Mouse (Mus musculus) limb, embryonic 13.5 days (tissue): ENCODE results near the gene Tiam1. TPM values are rescaled to one million over a fixed set of nuclear protein-coding genes. Genes with fewer than 3 reads are reported as not detected.

Experiments used
- ATAC-seq: fragments of 200-750 bp; cut with Nextera tagmentation; 2 replicates; pipeline ENCODE4 v1.8.0; 2017; ENCODE audit warnings: low read depth, moderate number of reproducible peaks, moderate TSS enrichment; ENCODE audit not compliant: low FRiP score
- H3K27ac ChIP-seq: fragments of 300-500 bp; sonication (generic); 2 replicates; pipeline ENCODE4 v1.5.1; 2015; ENCODE audit warnings: inconsistent platforms, mild to moderate bottlenecking, moderate library complexity
- H3K27me3 ChIP-seq: fragments of 300-500 bp; sonication (generic); 2 replicates; pipeline ENCODE4 v1.6.1; 2015; ENCODE audit warnings: mild to moderate bottlenecking, inconsistent platforms
- H3K36me3 ChIP-seq: fragments of 300-500 bp; sonication (generic); 2 replicates; pipeline ENCODE4 v1.6.1; 2015; ENCODE audit warnings: inconsistent platforms, mild to moderate bottlenecking, moderate library complexity
- H3K4me1 ChIP-seq: fragments of 300-500 bp; sonication (generic); 2 replicates; pipeline ENCODE4 v1.6.1; 2015; ENCODE audit warnings: inconsistent platforms
- H3K4me2 ChIP-seq: fragments of 300-500 bp; sonication (generic); replicated peaks from 2 replicates; pipeline ENCODE4 v1.6.1; 2015; ENCODE audit warnings: inconsistent platforms, mild to moderate bottlenecking, moderate library complexity
- H3K4me3 ChIP-seq: fragments of 300-500 bp; sonication (generic); 2 replicates; pipeline ENCODE4 v1.5.1; 2015; ENCODE audit warnings: moderate library complexity, mild to moderate bottlenecking, inconsistent platforms
- H3K9ac ChIP-seq: fragments of 300-500 bp; sonication (generic); 2 replicates; pipeline ENCODE4 v1.6.1; 2015; ENCODE audit warnings: mild to moderate bottlenecking, inconsistent platforms
- H3K9me3 ChIP-seq: fragments of 300-500 bp; sonication (generic); 2 replicates; pipeline ENCODE4 v1.6.1; 2016; ENCODE audit warnings: inconsistent platforms
- WGBS: fragments of 180-500 bp; shearing (Covaris S2); methylation state at CpG from one replicate; pipeline ENCODE4 v1.1.7; 2015; 5-methylcytosine and 5-hydroxymethylcytosine counted together
- polyA plus RNA-seq: library from polyadenylated mRNA; unstranded; fragments of >200 nt; fragmentation: Nextera tagmentation; extraction: Ambion mirVana; gene quantifications from 2 replicates; pipeline ENCODE4 v1.2.1, GENCODE M21; 2015

Tiam1 gene
- polyA plus RNA-seq, 1 experiment from 2014 or later, result 55.0 TPM

GRCm38 (mm10) chr16:90042874-90043273 is 100.7 kb downstream of the Tiam1 start:
- H3K4me3 ChIP-seq, result no peak overlapping the region
- no peaks in the 10 kb centered on the region for H3K27me3 ChIP-seq
- H3K27ac ChIP-seq, result no peak overlapping the region
- H3K9ac ChIP-seq, result no peak overlapping the region
- no peaks in the 10 kb centered on the region for H3K9me3 ChIP-seq
- 91% methylated on average over 10 of the region's 10 CpGs for WGBS
- ATAC-seq, result no peak
- H3K4me2 ChIP-seq, result no peak overlapping the region
- H3K4me1 ChIP-seq, result peaks cover 22% of the 10 kb centered on the region
- 0 out of 2 replicates have a peak, but pooled peaks cover 4% of the 10 kb centered on the region for H3K36me3 ChIP-seq

GRCm38 (mm10) chr16:90042386-90042785 is 101.2 kb downstream of the Tiam1 start:
- Histone ChIP-seq H3K9me3 (no peaks in the 10 kb centered on the region), H3K27me3 (no peaks in the 10 kb centered on the region), H3K4me2 (no peak overlapping the region), H3K4me1 (peaks cover 27% of the 10 kb centered on the region), H3K36me3 (0 out of 2 replicates have a peak, but pooled peaks cover 4% of the 10 kb centered on the region), H3K4me3 (no peak overlapping the region), H3K9ac (no peak overlapping the region), H3K27ac (no peak overlapping the region)
- WGBS, result 85% methylated on average over 10 of the region's 10 CpGs
- no peak for ATAC-seq

- Histone ChIP-seq H3K9me3 (no peaks in the 10 kb centered on the region), H3K4me3 (no peak overlapping the region), H3K4me2 (no peak overlapping the region), H3K27ac (no peak overlapping the region), H3K9ac (no peak overlapping the region), H3K27me3 (no peaks in the 10 kb centered on the region), H3K36me3 (0 out of 2 replicates have a peak, but pooled peaks cover 4% of the 10 kb centered on the region), H3K4me1 (peaks cover 29% of the 10 kb centered on the region)
- no peak for ATAC-seq
- 56% methylated on average over 8 of the region's 8 CpGs for WGBS
Observed at GRCm38 (mm10) chr16:90040771-90041364, 102.7 kb downstream of the Tiam1 start.

GRCm38 (mm10) chr16:90035595-90036110 is 107.9 kb downstream of the Tiam1 start:
- Histone ChIP-seq H3K4me3 (no peak overlapping the region), H3K27ac (no peak overlapping the region), H3K4me1 (peaks cover 42% of the 10 kb centered on the region), H3K9me3 (no peaks in the 10 kb centered on the region), H3K27me3 (no peaks in the 10 kb centered on the region), H3K9ac (no peak overlapping the region), H3K4me2 (no peak overlapping the region), H3K36me3 (no peaks in the 10 kb centered on the region)
- no peak for ATAC-seq
- WGBS, result 87% methylated on average over 10 of the region's 10 CpGs

- H3K4me1 ChIP-seq, result peaks cover 39% of the 10 kb centered on the region
- no peak overlapping the region for H3K4me3 ChIP-seq
- H3K9ac ChIP-seq, result no peak overlapping the region
- 0 out of 2 replicates have a peak, but pooled peaks cover 10% of the 10 kb centered on the region for H3K36me3 ChIP-seq
- no peak overlapping the region for H3K4me2 ChIP-seq
- WGBS, result 78% methylated on average over 14 of the region's 14 CpGs
- peak overlapping the region; percentile 3; the same call in 1 of the 2 replicates for H3K27ac ChIP-seq
- no peak for ATAC-seq
- no peaks in the 10 kb centered on the region for H3K9me3 ChIP-seq
- H3K27me3 ChIP-seq, result no peaks in the 10 kb centered on the region
Observed at GRCm38 (mm10) chr16:90030355-90030754, 113.2 kb downstream of the Tiam1 start.

- no peak for ATAC-seq
- Histone ChIP-seq H3K36me3 (peaks cover 13% of the 10 kb centered on the region), H3K27me3 (no peaks in the 10 kb centered on the region), H3K4me3 (no peak overlapping the region), H3K4me2 (no peak overlapping the region), H3K9ac (no peak overlapping the region), H3K27ac (no peak overlapping the region), H3K9me3 (no peaks in the 10 kb centered on the region), H3K4me1 (peaks cover 41% of the 10 kb centered on the region)
- WGBS, result 65% methylated on average over 3 of the region's 3 CpGs
Observed at GRCm38 (mm10) chr16:90027886-90028285, 115.7 kb downstream of the Tiam1 start.

GRCm38 (mm10) chr16:90025526-90026172 is 117.9 kb downstream of the Tiam1 start:
- H3K4me3 ChIP-seq, result no peak overlapping the region
- no peak overlapping the region for H3K4me2 ChIP-seq
- no peak overlapping the region for H3K9ac ChIP-seq
- H3K36me3 ChIP-seq, result peaks cover 13% of the 10 kb centered on the region
- no peak overlapping the region for H3K27ac ChIP-seq
- H3K9me3 ChIP-seq, result no peaks in the 10 kb centered on the region
- no peak for ATAC-seq
- no peaks in the 10 kb centered on the region for H3K27me3 ChIP-seq
- peaks cover 43% of the 10 kb centered on the region for H3K4me1 ChIP-seq
- 86% methylated on average over 6 of the region's 6 CpGs for WGBS

- Histone ChIP-seq H3K4me3 (no peak overlapping the region), H3K9ac (no peak overlapping the region), H3K4me2 (no peak overlapping the region), H3K27me3 (no peaks in the 10 kb centered on the region), H3K36me3 (peaks cover 13% of the 10 kb centered on the region), H3K9me3 (no peaks in the 10 kb centered on the region), H3K4me1 (peaks cover 49% of the 10 kb centered on the region), H3K27ac (no peak overlapping the region; the same call in 1 of the 2 replicates)
- 75% methylated on average over 8 of the region's 8 CpGs for WGBS
- ATAC-seq, result no peak
Observed at GRCm38 (mm10) chr16:90023665-90024010, 119.9 kb downstream of the Tiam1 start.

GRCm38 (mm10) chr16:90022932-90023664 is 120.5 kb downstream of the Tiam1 start:
- Histone ChIP-seq H3K27ac (no peak overlapping the region; the same call in 1 of the 2 replicates), H3K4me2 (peak overlapping the region; percentile 19; the same call in 1 of the 2 replicates), H3K27me3 (no peaks in the 10 kb centered on the region), H3K36me3 (peaks cover 13% of the 10 kb centered on the region), H3K4me3 (no peak overlapping the region), H3K9ac (no peak overlapping the region), H3K9me3 (no peaks in the 10 kb centered on the region), H3K4me1 (peaks cover 53% of the 10 kb centered on the region)
- 35% methylated on average over 18 of the region's 18 CpGs for WGBS
- ATAC-seq, result peak; percentile 21; the same call in 1 of the 2 replicates

- H3K36me3 ChIP-seq, result peaks cover 6% of the 10 kb centered on the region; the same call in 1 of the 2 replicates
- H3K4me3 ChIP-seq, result no peak overlapping the region
- WGBS, result 39% methylated on average over 4 of the region's 4 CpGs
- H3K9me3 ChIP-seq, result no peaks in the 10 kb centered on the region
- H3K4me1 ChIP-seq, result peaks cover 93% of the 10 kb centered on the region
- ATAC-seq, result no peak
- H3K27me3 ChIP-seq, result no peaks in the 10 kb centered on the region
- H3K27ac ChIP-seq, result no peak overlapping the region
- no peak overlapping the region for H3K9ac ChIP-seq
- H3K4me2 ChIP-seq, result no peak overlapping the region
Observed at GRCm38 (mm10) chr16:90016046-90016445, 127.5 kb downstream of the Tiam1 start.

- Histone ChIP-seq H3K27ac (no peak overlapping the region), H3K4me2 (no peak overlapping the region), H3K4me1 (peaks cover 94% of the 10 kb centered on the region), H3K9ac (no peak overlapping the region), H3K9me3 (no peaks in the 10 kb centered on the region), H3K4me3 (no peak overlapping the region), H3K36me3 (peaks cover 6% of the 10 kb centered on the region; the same call in 1 of the 2 replicates), H3K27me3 (no peaks in the 10 kb centered on the region)
- 84% methylated on average over 9 of the region's 9 CpGs for WGBS
- ATAC-seq, result no peak
Observed at GRCm38 (mm10) chr16:90014596-90014995, 129.0 kb downstream of the Tiam1 start.
